Mouse (Mus musculus) T-helper 2 cell (primary cell): ENCODE measurements at regions not wholly inside any gene's neighbourhood (a gene's known extent, or its start where the extent isn't known, plus 50 kb on each side); places are given as distances from the start of the nearest gene placed in this dataset.

Source experiments
- in situ Hi-C: fragments of 300-600 bp; cut with MboI, MseI; formaldehyde crosslinking; loops from one replicate; pipeline ENCODE4 v1.15.1; 2025; ENCODE audit warnings: high pct_unique_total_duplicates

- in situ Hi-C loops: no loop called here
These were observed 191.8 kb upstream of the Tenm3 start for GRCm38 (mm10) chr8:49035519-49035918.

GRCm38 (mm10) chr8:49030255-49030654 lies 186.5 kb upstream of the Tenm3 start:
- in situ Hi-C loops: no loop called here

GRCm38 (mm10) chr8:49017741-49018140 lies 174.0 kb upstream of the Tenm3 start:
- in situ Hi-C loops: no loop called here

- in situ Hi-C loops: no loop called here
These were observed 171.9 kb upstream of the Tenm3 start for GRCm38 (mm10) chr8:49015701-49016100.

GRCm38 (mm10) chr8:49015200-49015599 lies 171.4 kb upstream of the Tenm3 start:
- in situ Hi-C loops: no loop called here

- in situ Hi-C loops: no loop called here
These were observed 162.7 kb upstream of the Tenm3 start for GRCm38 (mm10) chr8:49006236-49006965.

GRCm38 (mm10) chr8:48981667-48982066 lies 137.9 kb upstream of the Tenm3 start:
- in situ Hi-C loops: no loop called here

GRCm38 (mm10) chr8:48980755-48981154 lies 137.0 kb upstream of the Tenm3 start:
- in situ Hi-C loops: no loop called here

GRCm38 (mm10) chr8:48970655-48971054 lies 126.9 kb upstream of the Tenm3 start:
- in situ Hi-C loops: loop anchor here (10.0 kb wide), 1 partner anchor 1384 kb away; no protein-coding TSS in a partner anchor

GRCm38 (mm10) chr8:48964929-48965328 lies 121.2 kb upstream of the Tenm3 start:
- in situ Hi-C loops: no loop called here

GRCm38 (mm10) chr8:48957614-48958013 lies 113.9 kb upstream of the Tenm3 start:
- in situ Hi-C loops: no loop called here

GRCm38 (mm10) chr8:48951412-48951811 lies 107.7 kb upstream of the Tenm3 start:
- in situ Hi-C loops: no loop called here

GRCm38 (mm10) chr8:48944177-48944576 lies 100.4 kb upstream of the Tenm3 start:
- in situ Hi-C loops: no loop called here

- in situ Hi-C loops: no loop called here
These were observed 93.4 kb upstream of the Tenm3 start for GRCm38 (mm10) chr8:48937144-48937543.

GRCm38 (mm10) chr8:48927135-48927534 lies 83.4 kb upstream of the Tenm3 start:
- in situ Hi-C loops: no loop called here

- in situ Hi-C loops: no loop called here
These were observed 71.5 kb upstream of the Tenm3 start for GRCm38 (mm10) chr8:48915275-48915674.

- in situ Hi-C loops: no loop called here
These were observed 69.1 kb upstream of the Tenm3 start for GRCm38 (mm10) chr8:48912842-48913241.

GRCm38 (mm10) chr8:48901668-48902406 lies 58.1 kb upstream of the Tenm3 start:
- in situ Hi-C loops: no loop called here

GRCm38 (mm10) chr8:48896687-48897086 lies 52.9 kb upstream of the Tenm3 start:
- in situ Hi-C loops: no loop called here

GRCm38 (mm10) chr8:48896251-48896650 lies 52.5 kb upstream of the Tenm3 start:
- in situ Hi-C loops: no loop called here

GRCm38 (mm10) chr8:48895586-48895985 lies 51.8 kb upstream of the Tenm3 start:
- in situ Hi-C loops: no loop called here
